Mouse (Mus musculus): ENCODE results near the gene Yipf4.

- no peak for TF ChIP-seq EP300 (IDR thresholded peaks at IDR 0.05; ENCODE audit: insufficient read depth, low read depth, low read length)
- TF ChIP-seq CTCF (IDR thresholded peaks at IDR 0.05) = no peak
- no peak for TF ChIP-seq POLR2A (IDR thresholded peaks at IDR 0.05; ENCODE audit: insufficient read depth, low read depth, low read length)
Observed at GRCm38 (mm10) chr17:74501085-74501484, 11.8 kb downstream of the Yipf4 start.

Measured in heart, adult 2 months (tissue).